7 mouse cellular contexts compared by ENCODE assay signal in genomic region chr10:111010480-111011225, GRCm38 (mm10). TPM values are rescaled to one million over a fixed set of nuclear protein-coding genes. Genes with fewer than 3 reads are reported as not detected.
DNase-seq lines count a peak whose midpoint lies in the region; ATAC-seq and TF ChIP-seq lines count a peak whose summit lies in the region.

No protein-coding gene starts in this region.

- no peaks in the 10 kb centered on the region for H3K9me3 ChIP-seq in G1E (replicated peaks)
- H3K9me3 ChIP-seq in heart, embryonic 14.5 days (ENCODE audit: control insufficient read depth, low read length) = no peaks in the 10 kb centered on the region
- no peaks in the 10 kb centered on the region for H3K9me3 ChIP-seq in midbrain, embryonic 12.5 days

- TF ChIP-seq CTCF in G1E (IDR thresholded peaks at IDR 0.05; ENCODE audit: low read depth, low read length) = no peak
- TF ChIP-seq CTCF in layer of hippocampus, adult 2 months (conservative IDR thresholded peaks at IDR 0.05) = no peak

- peak overlapping the region; percentile 88 for H3K4me3 ChIP-seq in G1E (ENCODE audit: low read depth, low read length)
- peak overlapping the region; percentile 76 to 96 for H3K4me3 ChIP-seq in heart, embryonic 14.5 days (ENCODE audit: control insufficient read depth in 1 of 2, insufficient read depth in 1 of 2, low read depth in 1 of 2, low read length in 2 of 2)
- peak overlapping the region; percentile 99 for H3K4me3 ChIP-seq in layer of hippocampus, adult 2 months
- H3K4me3 ChIP-seq in midbrain, embryonic 12.5 days = peak overlapping the region; percentile 91

- WGBS in heart, embryonic 14.5 days = 0% methylated on average over 19 of the region's 19 CpGs
- under 1% methylated on average over 19 of the region's 19 CpGs for WGBS in midbrain, embryonic 12.5 days

- H3K9ac ChIP-seq in heart, embryonic 14.5 days (ENCODE audit: low read length) = peak overlapping the region; percentile 99
- peak overlapping the region; percentile 98 for H3K9ac ChIP-seq in midbrain, embryonic 12.5 days (replicated peaks)

- H3K4me2 ChIP-seq in heart, embryonic 14.5 days (ENCODE audit: low read length) = peak overlapping the region; percentile 97
- peak overlapping the region; percentile 60 for H3K4me2 ChIP-seq in midbrain, embryonic 12.5 days (replicated peaks)

- no peaks in the 10 kb centered on the region for H3K27me3 ChIP-seq in G1E (ENCODE audit: insufficient read depth, low read length)
- no peaks in the 10 kb centered on the region for H3K27me3 ChIP-seq in heart, embryonic 14.5 days (ENCODE audit: control insufficient read depth, insufficient read depth, low read length)
- no peaks in the 10 kb centered on the region for H3K27me3 ChIP-seq in midbrain, embryonic 12.5 days

- H3K27ac ChIP-seq in heart, embryonic 14.5 days (replicated peaks in 1 of 2; ENCODE audit: control insufficient read depth in 1 of 2, insufficient read depth in 1 of 2, low read depth in 2 of 2, low read length in 2 of 2) = peak overlapping the region; percentile 93 to 99
- H3K27ac ChIP-seq in layer of hippocampus, adult 2 months = peak overlapping the region; percentile 100
- peak overlapping the region; percentile 100 for H3K27ac ChIP-seq in midbrain, embryonic 12.5 days (replicated peaks)

- no peak for ATAC-seq in G1E (ENCODE audit: extremely low read depth, insufficient number of reproducible peaks, low FRiP score, poor library complexity, severe bottlenecking)
- ATAC-seq in heart, embryonic 14.5 days (ENCODE audit: insufficient number of reproducible peaks, insufficient read depth, low FRiP score, low read depth) = no peak
- peak; percentile 36 for ATAC-seq in midbrain, embryonic 12.5 days (ENCODE audit: low FRiP score, low read depth)

- peak; percentile 43 for DNase-seq in CD4-positive, CD25-positive, alpha-beta regulatory T cell, adult 2 months (ENCODE audit: low read depth, low spot score)
- no peak for DNase-seq in G1E (ENCODE audit: low spot score)
- DNase-seq in embryo, embryonic 10 days (ENCODE audit: low spot score) = peak; percentile 74
- peak in 1 of 2 experiments; percentile 24 for DNase-seq in layer of hippocampus, adult 2 months (ENCODE audit: low spot score in 2 of 2)
- no peak for DNase-seq in gastrocnemius, postnatal 10 days

- H3K36me3 ChIP-seq in G1E (replicated peaks) = peaks cover under 1% of the 10 kb centered on the region
- H3K36me3 ChIP-seq in heart, embryonic 14.5 days (ENCODE audit: control insufficient read depth, insufficient read depth, low read length) = no peaks in the 10 kb centered on the region
- H3K36me3 ChIP-seq in midbrain, embryonic 12.5 days = no peaks in the 10 kb centered on the region

- peaks cover 51% of the 10 kb centered on the region for H3K4me1 ChIP-seq in G1E (ENCODE audit: insufficient read depth, low read depth, low read length)
- H3K4me1 ChIP-seq in heart, embryonic 14.5 days (ENCODE audit: control insufficient read depth in 2 of 2, insufficient read depth in 2 of 2, low read length in 2 of 2) = peaks cover 2 to 24% of the 10 kb centered on the region in 2 experiments
- H3K4me1 ChIP-seq in midbrain, embryonic 12.5 days = peaks cover 26% of the 10 kb centered on the region

RNA-seq across cellular contexts. Expression of gene Zdhhc17, which starts 0.7 kb away (rescaled TPM):
- total RNA-seq in G1E (2014; fragmentation: Nextera tagmentation) (102 and 103 TPM in 2 replicates), G1E (2017) (62.8 and 70.0 TPM in 2 replicates)
- 1.5 and 1.6 TPM in 2 replicates for polyA plus RNA-seq in G1E (2012)
- polyA plus RNA-seq in heart, embryonic 14.5 days (2014; fragmentation: Nextera tagmentation; extraction: Ambion mirVana) = 18.7 and 23.4 TPM in 2 replicates
- 100 to 1,000 TPM; 105 to 110 TPM for total RNA-seq in layer of hippocampus, adult 2 months (2021)
- polyA plus RNA-seq in midbrain, embryonic 12.5 days (2016; fragmentation: Nextera tagmentation; extraction: Ambion mirVana) = 47.9 and 50.6 TPM in 2 replicates
- 10 to 100 TPM; 22.4 to 29.1 TPM for total RNA-seq in gastrocnemius, postnatal 10 days (2021)

Comparison
In these comparisons a context has a peak if more than half of its experiments do, and no peak if none do; other contexts are left out.
1. DNase-seq: peak in CD4-positive, CD25-positive, alpha-beta regulatory T cell, adult 2 months (single experiment) and embryo, embryonic 10 days (single experiment); none in G1E (single experiment) and gastrocnemius, postnatal 10 days (single experiment).
2. Peak in every context shown above with its lines, with median percentiles within 50 percentile points of each other: H3K4me3 ChIP-seq and H3K27ac ChIP-seq.